7 mouse cellular contexts compared by ENCODE assay signal in genomic region chr12:86803651-86804307, GRCm38 (mm10).
A peak's percentile ranks its signal among the peaks of the same experiment; 100 is the strongest.
DNase-seq lines count a peak whose midpoint lies in the region; ATAC-seq and TF ChIP-seq lines count a peak whose summit lies in the region.

No protein-coding gene starts in this region.

- no peak for ATAC-seq in embryonic facial prominence, embryonic 12.5 days (ENCODE audit: insufficient number of reproducible peaks, insufficient read depth, low FRiP score, low TSS enrichment)
- ATAC-seq in hindbrain, embryonic 16.5 days = no peak
- ATAC-seq in neural tube, embryonic 14.5 days (ENCODE audit: low read depth) = no peak

- peak overlapping the region; percentile 8; the same call in 1 of the 2 replicates for H3K9ac ChIP-seq in embryonic facial prominence, embryonic 12.5 days
- no peak overlapping the region for H3K9ac ChIP-seq in hindbrain, embryonic 16.5 days (ENCODE audit: low read depth, low read length)
- no peak overlapping the region for H3K9ac ChIP-seq in neural tube, embryonic 14.5 days (replicated peaks; ENCODE audit: low read depth, low read length)

- TF ChIP-seq POLR2A in lung, adult 2 months (IDR thresholded peaks at IDR 0.05; ENCODE audit: borderline replicate concordance, extremely low read depth, low read depth, low read length) = no peak

- 0 out of 2 replicates have a peak, but pooled peaks have one; percentile 15 for TF ChIP-seq CTCF in lung, adult 2 months (IDR thresholded peaks at IDR 0.05; ENCODE audit: insufficient read depth, low read length)

- 44% methylated on average over 6 of the region's 6 CpGs for WGBS in lung, adult 2 months
- 50% methylated on average over 6 of the region's 6 CpGs for WGBS in embryonic facial prominence, embryonic 12.5 days
- 46% methylated on average over 6 of the region's 6 CpGs for WGBS in hindbrain, embryonic 16.5 days
- 41% methylated on average over 6 of the region's 6 CpGs for WGBS in neural tube, embryonic 14.5 days

- H3K4me1 ChIP-seq in lung, adult 2 months (ENCODE audit: control insufficient read depth, insufficient read depth, low read length) = peaks cover 24% of the 10 kb centered on the region
- H3K4me1 ChIP-seq in embryonic facial prominence, embryonic 12.5 days = peaks cover 94% of the 10 kb centered on the region
- peaks cover 92% of the 10 kb centered on the region for H3K4me1 ChIP-seq in hindbrain, embryonic 16.5 days (ENCODE audit: control insufficient read depth, insufficient read depth, low read depth, low read length)
- H3K4me1 ChIP-seq in neural tube, embryonic 14.5 days (ENCODE audit: control insufficient read depth, insufficient read depth, low read length) = peaks cover 78% of the 10 kb centered on the region

- no peaks in the 10 kb centered on the region for H3K36me3 ChIP-seq in embryonic facial prominence, embryonic 12.5 days
- H3K36me3 ChIP-seq in hindbrain, embryonic 16.5 days (ENCODE audit: control insufficient read depth, insufficient read depth, low read length) = no peaks in the 10 kb centered on the region
- H3K36me3 ChIP-seq in neural tube, embryonic 14.5 days (ENCODE audit: control insufficient read depth, insufficient read depth, low read length) = no peaks in the 10 kb centered on the region

- H3K27ac ChIP-seq in embryonic facial prominence, embryonic 12.5 days = peak overlapping the region; percentile 77
- H3K27ac ChIP-seq in hindbrain, embryonic 16.5 days (ENCODE audit: low read depth, low read length) = peak overlapping the region; percentile 91
- H3K27ac ChIP-seq in neural tube, embryonic 14.5 days (ENCODE audit: low read depth, low read length) = peak overlapping the region; percentile 73

- H3K9me3 ChIP-seq in embryonic facial prominence, embryonic 12.5 days = no peaks in the 10 kb centered on the region
- H3K9me3 ChIP-seq in hindbrain, embryonic 16.5 days (ENCODE audit: control insufficient read depth, low read length) = no peaks in the 10 kb centered on the region
- no peaks in the 10 kb centered on the region for H3K9me3 ChIP-seq in neural tube, embryonic 14.5 days (ENCODE audit: control insufficient read depth, low read length)

- H3K27me3 ChIP-seq in embryonic facial prominence, embryonic 12.5 days = no peaks in the 10 kb centered on the region
- no peaks in the 10 kb centered on the region for H3K27me3 ChIP-seq in hindbrain, embryonic 16.5 days (replicated peaks; ENCODE audit: control insufficient read depth, insufficient read depth, low read length)
- H3K27me3 ChIP-seq in neural tube, embryonic 14.5 days (ENCODE audit: control insufficient read depth, insufficient read depth, low read length) = no peaks in the 10 kb centered on the region

- no peak overlapping the region for H3K4me3 ChIP-seq in lung, adult 2 months (replicated peaks; ENCODE audit: extremely low read depth, low read depth, low read length)
- no peak overlapping the region for H3K4me3 ChIP-seq in embryonic facial prominence, embryonic 12.5 days
- no peak overlapping the region for H3K4me3 ChIP-seq in hindbrain, embryonic 16.5 days (ENCODE audit: low read length)
- H3K4me3 ChIP-seq in neural tube, embryonic 14.5 days (ENCODE audit: low read depth, low read length) = no peak overlapping the region

- DNase-seq in lung, adult 2 months = no peak
- DNase-seq in lung, adult 18-20 months = no peak
- no peak for DNase-seq in embryo, embryonic 10 days (ENCODE audit: low spot score)
- DNase-seq in gastrocnemius, postnatal 25 days = no peak

- no peak overlapping the region for H3K4me2 ChIP-seq in embryonic facial prominence, embryonic 12.5 days (replicated peaks)
- H3K4me2 ChIP-seq in hindbrain, embryonic 16.5 days (ENCODE audit: low read length) = no peak overlapping the region
- no peak overlapping the region for H3K4me2 ChIP-seq in neural tube, embryonic 14.5 days (ENCODE audit: low read depth, low read length)
